Mouse (Mus musculus): ENCODE measurements around the gene Atp5d. TPM values are rescaled to one million over a fixed set of nuclear protein-coding genes. Genes with fewer than 3 reads are reported as not detected.

Gene Atp5d
- total and polyA plus RNA-seq, 2 experiments from 2014 or later, result 972 to 1,858 TPM

- H3K27me3 ChIP-seq (ENCODE audit: control insufficient read depth, insufficient read depth, low read length), result no peaks in the 10 kb centered on the region
- no peaks in the 10 kb centered on the region for H3K9me3 ChIP-seq (replicated peaks; ENCODE audit: control insufficient read depth, low read length)
- H3K4me2 ChIP-seq (ENCODE audit: low read depth, low read length), result peak overlapping the region; percentile 54
- H3K4me3 ChIP-seq (ENCODE audit: low read depth, low read length), result no peak overlapping the region
- no peak for DNase-seq (ENCODE audit: low spot score)
- ATAC-seq (ENCODE audit: insufficient read depth, low read depth), result no peak
- peaks cover 28% of the 10 kb centered on the region for H3K36me3 ChIP-seq (replicated peaks; ENCODE audit: control insufficient read depth, insufficient read depth, low read length)
- H3K27ac ChIP-seq (ENCODE audit: low read depth), result peak overlapping the region; percentile 58
- TF ChIP-seq CTCF (IDR thresholded peaks at IDR 0.05; ENCODE audit: low read depth) (no peak), EP300 (IDR thresholded peaks at IDR 0.05; ENCODE audit: low read depth) (no peak)
- H3K9ac ChIP-seq (replicated peaks; ENCODE audit: low read depth, low read length), result peak overlapping the region; percentile 0; the same call in 1 of the 2 replicates
- 83% methylated on average over 45 of the region's 45 CpGs for WGBS
- peaks cover 8% of the 10 kb centered on the region for H3K4me1 ChIP-seq (ENCODE audit: control insufficient read depth, insufficient read depth)
These were observed 33.5 kb downstream of the Atp5d start for GRCm38 (mm10) chr10:80171760-80172526.

- Histone ChIP-seq H3K9ac (replicated peaks; ENCODE audit: low read depth, low read length) (peak within 1 kb of the TSS; percentile 0), H3K4me1 (ENCODE audit: control insufficient read depth, insufficient read depth) (0 out of 2 replicates have a peak, but pooled peaks cover 6% of the 10 kb centered on the region), H3K27me3 (ENCODE audit: control insufficient read depth, insufficient read depth, low read length) (no peaks in the 10 kb centered on the region), H3K27ac (ENCODE audit: low read depth) (peak within 1 kb of the TSS; percentile 58), H3K36me3 (replicated peaks; ENCODE audit: control insufficient read depth, insufficient read depth, low read length) (peaks cover 28% of the 10 kb centered on the region), H3K4me3 (ENCODE audit: low read depth, low read length) (peak within 1 kb of the TSS; percentile 48), H3K9me3 (replicated peaks; ENCODE audit: control insufficient read depth, low read length) (no peaks in the 10 kb centered on the region), H3K4me2 (ENCODE audit: low read depth, low read length) (peak within 1 kb of the TSS; percentile 54)
- peak; percentile 65 for ATAC-seq (ENCODE audit: insufficient read depth, low read depth)
- 4% methylated on average over 34 of the region's 35 CpGs for WGBS
- DNase-seq (ENCODE audit: low spot score), result peak; percentile 93
- TF ChIP-seq CTCF (IDR thresholded peaks at IDR 0.05; ENCODE audit: low read depth) (no peak), EP300 (IDR thresholded peaks at IDR 0.05; ENCODE audit: low read depth) (no peak; the same call in none of the 2 replicates)
These were observed 34.3 kb downstream of the Atp5d start, which contains the start of gene 1600002K03Rik for GRCm38 (mm10) chr10:80172527-80173292. Gene 1600002K03Rik (plus strand): TSS chr10:80172944.

GRCm38 (mm10) chr10:80173358-80173757, 34.9 kb downstream of the Atp5d start:
- DNase-seq (ENCODE audit: low spot score) (no peak), ATAC-seq (ENCODE audit: insufficient read depth, low read depth) (no peak)
- Histone ChIP-seq H3K4me3 (ENCODE audit: low read depth, low read length) (peak overlapping the region; percentile 48), H3K4me1 (ENCODE audit: control insufficient read depth, insufficient read depth) (0 out of 2 replicates have a peak, but pooled peaks cover 6% of the 10 kb centered on the region), H3K36me3 (replicated peaks; ENCODE audit: control insufficient read depth, insufficient read depth, low read length) (peaks cover 28% of the 10 kb centered on the region), H3K9me3 (replicated peaks; ENCODE audit: control insufficient read depth, low read length) (no peaks in the 10 kb centered on the region), H3K27me3 (ENCODE audit: control insufficient read depth, insufficient read depth, low read length) (no peaks in the 10 kb centered on the region), H3K27ac (ENCODE audit: low read depth) (peak overlapping the region; percentile 21; the same call in 1 of the 2 replicates), H3K4me2 (ENCODE audit: low read depth, low read length) (peak overlapping the region; percentile 54), H3K9ac (replicated peaks; ENCODE audit: low read depth, low read length) (no peak overlapping the region)
- no peak for TF ChIP-seq CTCF (IDR thresholded peaks at IDR 0.05; ENCODE audit: low read depth)
- no peak for TF ChIP-seq EP300 (IDR thresholded peaks at IDR 0.05; ENCODE audit: low read depth)
- WGBS, result 7% methylated on average over 11 of the region's 11 CpGs

- H3K27me3 ChIP-seq (ENCODE audit: control insufficient read depth, insufficient read depth, low read length), result no peaks in the 10 kb centered on the region
- H3K9ac ChIP-seq (replicated peaks; ENCODE audit: low read depth, low read length), result no peak overlapping the region
- peaks cover 28% of the 10 kb centered on the region for H3K36me3 ChIP-seq (replicated peaks; ENCODE audit: control insufficient read depth, insufficient read depth, low read length)
- no peak overlapping the region for H3K4me3 ChIP-seq (ENCODE audit: low read depth, low read length)
- WGBS, result 81% methylated on average over 10 of the region's 10 CpGs
- TF ChIP-seq CTCF (IDR thresholded peaks at IDR 0.05; ENCODE audit: low read depth) (no peak), EP300 (IDR thresholded peaks at IDR 0.05; ENCODE audit: low read depth) (no peak)
- no peaks in the 10 kb centered on the region for H3K4me1 ChIP-seq (ENCODE audit: control insufficient read depth, insufficient read depth)
- no peak overlapping the region for H3K27ac ChIP-seq (ENCODE audit: low read depth)
- ATAC-seq (ENCODE audit: insufficient read depth, low read depth) (no peak), DNase-seq (ENCODE audit: low spot score) (no peak)
- no peak overlapping the region for H3K4me2 ChIP-seq (ENCODE audit: low read depth, low read length)
- no peaks in the 10 kb centered on the region for H3K9me3 ChIP-seq (replicated peaks; ENCODE audit: control insufficient read depth, low read length)
These were observed 35.7 kb downstream of the Atp5d start for GRCm38 (mm10) chr10:80173955-80174640.

- no peak overlapping the region for H3K27ac ChIP-seq (ENCODE audit: low read depth)
- no peak overlapping the region for H3K4me2 ChIP-seq (ENCODE audit: low read depth, low read length)
- 37% methylated on average over 2 of the region's 2 CpGs for WGBS
- ATAC-seq (ENCODE audit: insufficient read depth, low read depth), result no peak
- H3K4me1 ChIP-seq (ENCODE audit: control insufficient read depth, insufficient read depth), result no peaks in the 10 kb centered on the region
- H3K9me3 ChIP-seq (replicated peaks; ENCODE audit: control insufficient read depth, low read length), result no peaks in the 10 kb centered on the region
- TF ChIP-seq CTCF (IDR thresholded peaks at IDR 0.05; ENCODE audit: low read depth), result peak; percentile 45
- TF ChIP-seq EP300 (IDR thresholded peaks at IDR 0.05; ENCODE audit: low read depth), result no peak
- H3K27me3 ChIP-seq (ENCODE audit: control insufficient read depth, insufficient read depth, low read length), result no peaks in the 10 kb centered on the region
- H3K36me3 ChIP-seq (replicated peaks; ENCODE audit: control insufficient read depth, insufficient read depth, low read length), result peaks cover 27% of the 10 kb centered on the region
- no peak overlapping the region for H3K9ac ChIP-seq (replicated peaks; ENCODE audit: low read depth, low read length)
- DNase-seq (ENCODE audit: low spot score), result no peak
- H3K4me3 ChIP-seq (ENCODE audit: low read depth, low read length), result no peak overlapping the region
These were observed 36.3 kb downstream of the Atp5d start for GRCm38 (mm10) chr10:80174705-80175104.
